Mouse (Mus musculus): Measurements from ENCODE around the gene Gm47996.

DNA sequence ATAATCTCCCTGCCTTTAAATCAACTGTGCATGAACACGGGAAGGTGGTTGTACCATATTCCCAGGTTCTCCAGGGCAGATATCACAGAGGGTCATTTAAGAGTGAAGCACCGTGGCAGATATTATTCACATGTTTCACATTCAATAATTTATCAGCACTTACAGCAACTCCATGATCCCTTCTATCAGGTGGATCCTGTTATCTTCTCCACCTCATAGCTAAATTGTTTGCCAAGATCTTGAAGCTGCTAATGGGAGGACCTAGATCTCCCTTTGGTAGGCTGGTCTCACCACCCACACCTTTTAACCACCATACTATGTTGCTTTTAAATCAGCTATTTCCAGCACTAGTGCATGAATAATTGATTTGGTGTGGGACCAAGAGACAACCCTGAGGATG, 29.8 kb upstream of the Gm47996 start:
- TF ChIP-seq CTCF (IDR thresholded peaks at IDR 0.05; ENCODE audit: low read depth, low read length) (no peak), POLR2A (IDR thresholded peaks at IDR 0.05; ENCODE audit: extremely low read depth, insufficient read depth, low read length) (no peak)

Measured in liver, adult 2 months (tissue).